Mouse (Mus musculus): ENCODE measurements around the gene Ccdc184. TPM values are rescaled to one million over a fixed set of nuclear protein-coding genes. Genes with fewer than 3 reads are reported as not detected.

Gene Ccdc184
- polyA plus RNA-seq, 2 experiments: not detected

DNA sequence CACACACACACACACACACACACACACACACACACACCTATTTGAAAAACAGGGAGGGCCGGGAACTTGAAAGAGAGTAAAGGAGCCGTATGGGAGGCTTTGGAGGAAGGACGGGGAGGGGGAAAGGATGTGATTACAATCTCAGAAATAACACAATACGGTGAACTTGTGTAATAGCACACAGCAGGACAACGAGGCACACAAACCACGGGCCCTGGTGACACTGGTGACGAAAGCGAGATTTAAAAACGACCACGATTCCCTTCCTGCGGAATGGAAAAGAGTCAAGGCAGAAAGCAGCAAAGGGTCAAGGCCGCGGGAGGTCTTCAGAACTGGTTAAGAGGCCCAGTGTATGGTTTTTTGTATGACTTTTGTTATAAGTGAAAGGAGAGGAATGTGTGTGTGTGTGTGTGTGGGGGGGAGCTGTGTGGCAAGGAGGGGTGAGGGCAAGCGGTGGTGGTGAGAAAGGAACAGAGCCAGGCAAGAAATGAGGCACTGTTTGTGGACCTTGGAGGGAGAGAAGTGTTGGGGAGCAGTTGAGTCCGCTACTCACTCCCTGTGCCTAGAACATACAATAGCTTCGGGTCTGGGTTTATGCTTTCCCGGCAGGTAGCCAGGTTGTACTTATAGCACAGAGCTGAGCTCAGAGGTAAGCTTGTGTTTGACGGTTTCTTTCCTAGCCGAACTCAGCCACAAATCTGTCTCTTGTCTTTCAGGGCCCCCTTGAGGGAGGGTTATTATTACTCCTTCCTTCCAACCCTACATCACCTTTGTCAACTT lies 5.7 kb upstream of the Ccdc184 start:
- Histone ChIP-seq H3K4me1 (replicated peaks; ENCODE audit: control insufficient read depth in 2 of 2, insufficient read depth in 2 of 2, low read length in 1 of 2) (no peaks in the 10 kb centered on the region), H3K4me2 (ENCODE audit: low read depth) (no peak overlapping the region), H3K27ac (no peak overlapping the region), H3K4me3 (ENCODE audit: insufficient read depth in 1 of 2, low read depth in 2 of 2, low read length in 2 of 2) (no peak overlapping the region), H3K27me3 (ENCODE audit: control insufficient read depth, insufficient read depth, low read length) (peaks cover 8% of the 10 kb centered on the region), H3K9ac (replicated peaks) (no peak overlapping the region), H3K36me3 (replicated peaks; ENCODE audit: control insufficient read depth, insufficient read depth, low read depth) (no peaks in the 10 kb centered on the region), H3K9me3 (ENCODE audit: control insufficient read depth, low read length) (no peaks in the 10 kb centered on the region)
- no peak for ATAC-seq (ENCODE audit: insufficient read depth)
- WGBS (ENCODE audit: insufficient replicate concordance): 53% methylated on average over 19 of the region's 19 CpGs
- TF ChIP-seq CTCF (IDR thresholded peaks at IDR 0.05; ENCODE audit: low read depth) (no peak), EP300 (IDR thresholded peaks at IDR 0.05; ENCODE audit: low read depth) (no peak)
- DNase-seq (ENCODE audit: low read depth in 3 of 3, low spot score in 3 of 3): no peak

DNA sequence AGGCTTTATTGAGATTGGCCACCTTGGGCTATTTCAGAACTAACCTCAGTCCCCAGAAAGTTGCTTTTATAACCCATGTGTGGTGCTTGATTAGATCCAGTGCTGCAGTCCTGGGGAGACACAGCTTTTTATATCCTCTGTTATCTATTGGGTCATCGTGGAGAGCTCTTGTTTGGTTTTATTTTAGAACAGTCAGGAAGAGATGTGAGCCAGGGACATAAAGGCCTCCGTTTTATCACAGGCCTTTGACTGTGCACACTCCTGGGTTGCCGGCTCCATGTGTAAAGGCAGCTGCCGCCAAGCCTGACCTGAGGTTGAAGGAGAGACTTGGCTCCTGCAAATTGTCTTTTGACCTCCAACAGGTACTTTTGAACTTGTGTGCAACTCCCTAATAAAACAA lies 4.4 kb upstream of the Ccdc184 start:
- Histone ChIP-seq H3K4me2 (ENCODE audit: low read depth) (no peak overlapping the region), H3K9ac (replicated peaks) (no peak overlapping the region), H3K9me3 (ENCODE audit: control insufficient read depth, low read length) (no peaks in the 10 kb centered on the region), H3K36me3 (replicated peaks; ENCODE audit: control insufficient read depth, insufficient read depth, low read depth) (no peaks in the 10 kb centered on the region), H3K4me3 (ENCODE audit: insufficient read depth in 1 of 2, low read depth in 2 of 2, low read length in 2 of 2) (no peak overlapping the region), H3K27ac (no peak overlapping the region), H3K4me1 (replicated peaks; ENCODE audit: control insufficient read depth in 2 of 2, insufficient read depth in 2 of 2, low read length in 1 of 2) (no peaks in the 10 kb centered on the region), H3K27me3 (ENCODE audit: control insufficient read depth, insufficient read depth, low read length) (peaks cover 22% of the 10 kb centered on the region)
- ATAC-seq (ENCODE audit: insufficient read depth) (no peak), DNase-seq (ENCODE audit: low read depth in 3 of 3, low spot score in 3 of 3) (no peak)
- WGBS (ENCODE audit: insufficient replicate concordance): 34% methylated on average over 4 of the region's 4 CpGs
- TF ChIP-seq EP300 (IDR thresholded peaks at IDR 0.05; ENCODE audit: low read depth): no peak
- TF ChIP-seq CTCF (IDR thresholded peaks at IDR 0.05; ENCODE audit: low read depth): no peak

DNA sequence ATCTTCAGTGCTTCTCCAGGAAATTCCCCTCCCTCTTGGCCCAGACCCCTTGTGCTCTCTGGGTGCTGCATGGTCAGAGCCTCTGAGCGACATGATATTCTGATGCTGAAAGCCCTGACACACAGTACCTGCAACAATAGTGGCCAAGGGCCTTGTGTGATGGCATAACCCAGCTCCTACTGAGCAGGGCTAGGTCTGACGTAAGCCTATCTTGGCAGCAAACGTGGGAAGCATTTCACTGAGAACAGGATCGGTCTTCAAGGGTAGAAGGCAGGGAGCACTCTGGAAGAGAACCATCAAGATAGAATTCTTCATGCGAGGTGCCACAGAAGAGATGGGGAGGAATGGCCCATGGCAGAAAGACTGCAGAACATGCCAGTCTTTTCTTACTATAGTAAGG lies 1.4 kb upstream of the Ccdc184 start, which contains the start of gene Asb8:
Gene Asb8, minus strand, starts transcription at position 101 of the 400 bp plus-strand sequence.
- 66% methylated on average over 5 of the region's 5 CpGs for WGBS (ENCODE audit: insufficient replicate concordance)
- no peak for DNase-seq (ENCODE audit: low read depth in 3 of 3, low spot score in 3 of 3)
- H3K4me2 ChIP-seq (ENCODE audit: low read depth): no peak within 1 kb of the TSS

DNA sequence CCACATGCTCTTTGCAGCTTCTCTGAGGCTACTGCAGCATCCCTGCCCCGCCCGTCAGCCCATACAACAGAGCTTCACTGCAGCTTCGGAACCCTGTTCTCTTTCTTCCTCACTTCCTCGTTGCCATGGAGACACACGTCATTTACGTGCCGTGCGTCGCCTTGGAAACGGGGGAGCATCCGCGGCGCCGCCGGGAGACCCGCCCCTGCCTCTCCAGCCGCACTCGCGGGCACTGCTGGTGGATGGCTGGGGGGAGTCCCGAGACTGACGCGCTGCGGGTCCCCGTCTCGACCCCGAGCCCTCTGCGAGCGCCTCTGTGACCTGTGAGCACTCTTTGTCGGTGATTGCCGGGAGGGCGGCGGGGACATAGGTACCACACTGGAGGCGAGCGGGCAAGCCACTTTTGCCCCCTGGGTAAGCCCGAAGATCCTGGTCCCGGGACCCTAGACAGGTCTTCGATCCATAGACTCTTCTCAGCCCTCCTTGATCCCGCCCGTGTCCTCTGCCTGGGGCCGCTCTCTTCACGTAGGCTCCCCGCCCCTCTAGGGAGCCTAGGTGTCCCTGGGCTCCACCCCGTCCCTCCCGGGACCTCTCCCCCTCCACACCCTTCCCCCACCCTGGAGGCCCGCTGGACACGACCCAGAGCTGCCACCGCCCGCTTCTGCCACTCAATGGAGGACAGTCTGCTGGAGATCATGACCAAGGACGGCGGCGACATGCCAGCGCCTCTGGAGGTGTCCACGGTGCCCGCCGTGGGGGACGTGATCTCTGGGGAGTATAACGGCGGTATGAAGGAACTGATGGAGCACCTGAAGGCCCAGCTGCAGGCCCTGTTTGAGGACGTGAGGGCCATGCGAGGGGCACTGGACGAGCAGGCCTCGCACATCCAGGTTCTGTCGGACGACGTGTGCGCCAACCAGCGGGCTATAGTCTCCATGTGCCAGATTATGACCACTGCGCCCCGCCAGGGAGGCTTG lies 975 bp downstream of the Ccdc184 start:
- WGBS (ENCODE audit: insufficient replicate concordance): 3% methylated on average over 69 of the region's 69 CpGs
- no peak overlapping the region for H3K9ac ChIP-seq (replicated peaks)
- no peaks in the 10 kb centered on the region for H3K9me3 ChIP-seq (ENCODE audit: control insufficient read depth, low read length)
- ATAC-seq (ENCODE audit: insufficient read depth): no peak
- H3K4me1 ChIP-seq (replicated peaks; ENCODE audit: control insufficient read depth in 2 of 2, insufficient read depth in 2 of 2, low read length in 1 of 2): no peaks in the 10 kb centered on the region
- TF ChIP-seq EP300 (IDR thresholded peaks at IDR 0.05; ENCODE audit: low read depth) (no peak), CTCF (IDR thresholded peaks at IDR 0.05; ENCODE audit: low read depth) (no peak)
- H3K4me2 ChIP-seq (ENCODE audit: low read depth): no peak overlapping the region
- peak in 1 of 3 experiments; percentile 30 for DNase-seq (ENCODE audit: low read depth in 3 of 3, low spot score in 3 of 3)
- no peaks in the 10 kb centered on the region for H3K36me3 ChIP-seq (replicated peaks; ENCODE audit: control insufficient read depth, insufficient read depth, low read depth)
- H3K4me3 ChIP-seq (ENCODE audit: insufficient read depth in 1 of 2, low read depth in 2 of 2, low read length in 2 of 2): no peak overlapping the region
- H3K27me3 ChIP-seq (ENCODE audit: control insufficient read depth, insufficient read depth, low read length): peaks cover 63% of the 10 kb centered on the region
- H3K27ac ChIP-seq: no peak overlapping the region

More for the DNA sequence above, 1.4 kb upstream of the Ccdc184 start, which contains the start of gene Asb8:
- H3K9me3 ChIP-seq (ENCODE audit: control insufficient read depth, low read length): no peaks in the 10 kb centered on the region
- TF ChIP-seq EP300 (IDR thresholded peaks at IDR 0.05; ENCODE audit: low read depth) (no peak), CTCF (IDR thresholded peaks at IDR 0.05; ENCODE audit: low read depth) (no peak)
- no peak within 1 kb of the TSS for H3K9ac ChIP-seq (replicated peaks)
- H3K4me1 ChIP-seq (replicated peaks; ENCODE audit: control insufficient read depth in 2 of 2, insufficient read depth in 2 of 2, low read length in 1 of 2): no peaks in the 10 kb centered on the region
- no peaks in the 10 kb centered on the region for H3K36me3 ChIP-seq (replicated peaks; ENCODE audit: control insufficient read depth, insufficient read depth, low read depth)
- peaks cover 49% of the 10 kb centered on the region for H3K27me3 ChIP-seq (ENCODE audit: control insufficient read depth, insufficient read depth, low read length)
- H3K4me3 ChIP-seq (ENCODE audit: insufficient read depth in 1 of 2, low read depth in 2 of 2, low read length in 2 of 2): no peak within 1 kb of the TSS
- no peak for ATAC-seq (ENCODE audit: insufficient read depth)
- H3K27ac ChIP-seq: no peak within 1 kb of the TSS

DNA sequence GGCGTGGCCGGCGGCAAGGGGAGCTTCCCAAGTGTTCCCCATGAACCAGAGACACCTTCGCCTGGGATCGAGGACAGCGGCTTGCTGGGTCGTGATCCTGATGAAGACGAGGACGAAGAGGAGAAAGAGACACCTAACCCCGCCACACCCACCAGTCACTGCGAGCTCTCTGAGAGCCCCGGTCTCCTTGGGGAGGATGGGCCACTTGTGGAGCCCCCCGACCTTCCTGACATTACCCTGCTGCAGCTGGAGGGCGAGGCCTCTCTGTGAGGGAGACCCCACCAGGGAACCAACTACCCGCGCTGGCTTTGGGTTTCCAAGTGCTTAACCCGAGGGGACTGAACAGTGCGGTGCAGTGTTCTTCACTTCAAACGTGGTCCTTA lies 1.7 kb downstream of the Ccdc184 start:
- H3K9ac ChIP-seq (replicated peaks): no peak overlapping the region
- peaks cover 63% of the 10 kb centered on the region for H3K27me3 ChIP-seq (ENCODE audit: control insufficient read depth, insufficient read depth, low read length)
- 7% methylated on average over 19 of the region's 19 CpGs for WGBS (ENCODE audit: insufficient replicate concordance)
- no peaks in the 10 kb centered on the region for H3K36me3 ChIP-seq (replicated peaks; ENCODE audit: control insufficient read depth, insufficient read depth, low read depth)
- DNase-seq (ENCODE audit: low read depth in 3 of 3, low spot score in 3 of 3): no peak
- TF ChIP-seq CTCF (IDR thresholded peaks at IDR 0.05; ENCODE audit: low read depth) (no peak), EP300 (IDR thresholded peaks at IDR 0.05; ENCODE audit: low read depth) (no peak)
- H3K4me3 ChIP-seq (ENCODE audit: insufficient read depth in 1 of 2, low read depth in 2 of 2, low read length in 2 of 2): no peak overlapping the region
- H3K27ac ChIP-seq: no peak overlapping the region
- no peak for ATAC-seq (ENCODE audit: insufficient read depth)
- H3K4me1 ChIP-seq (replicated peaks; ENCODE audit: control insufficient read depth in 2 of 2, insufficient read depth in 2 of 2, low read length in 1 of 2): no peaks in the 10 kb centered on the region
- no peaks in the 10 kb centered on the region for H3K9me3 ChIP-seq (ENCODE audit: control insufficient read depth, low read length)
- no peak overlapping the region for H3K4me2 ChIP-seq (ENCODE audit: low read depth)
